Mouse (Mus musculus) limb, embryonic 10.5 days (tissue): ENCODE results near the gene Abcc1. TPM values are rescaled to one million over a fixed set of nuclear protein-coding genes. Genes with fewer than 3 reads are reported as not detected.

ENCODE experiments used
- DNase-seq: peaks from one replicate; pipeline ENCODE4 v3.0.0-alpha.2; 2017; ENCODE audit warnings: low spot score
- H3K27ac ChIP-seq: fragments of 300-500 bp; sonication (generic); 2 replicates; pipeline ENCODE4 v1.5.1; 2016; ENCODE audit warnings: mild to moderate bottlenecking
- H3K27me3 ChIP-seq: fragments of 300-500 bp; sonication (generic); 2 replicates; pipeline ENCODE4 v1.6.1; 2016; ENCODE audit warnings: low read depth, mild to moderate bottlenecking; ENCODE audit not compliant: poor library complexity, severe bottlenecking
- H3K36me3 ChIP-seq: fragments of 300-500 bp; sonication (generic); 2 replicates; pipeline ENCODE4 v1.6.1; 2016; ENCODE audit warnings: mild to moderate bottlenecking, moderate library complexity
- H3K4me1 ChIP-seq: fragments of 300-500 bp; sonication (generic); 2 replicates; pipeline ENCODE4 v1.6.1; 2016
- H3K4me3 ChIP-seq: fragments of 300-500 bp; sonication (generic); 2 replicates; pipeline ENCODE4 v1.5.1; 2016; ENCODE audit warnings: mild to moderate bottlenecking, moderate library complexity
- H3K9me3 ChIP-seq: fragments of 300-500 bp; sonication (generic); replicated peaks from 2 replicates; pipeline ENCODE4 v1.6.1; 2016; ENCODE audit warnings: mild to moderate bottlenecking
- WGBS: fragments of 180-500 bp; shearing (Covaris S2); methylation state at CpG from one replicate; pipeline ENCODE4 v1.1.7; 2016; 5-methylcytosine and 5-hydroxymethylcytosine counted together
- polyA plus RNA-seq: library from polyadenylated mRNA; unstranded; fragments of >200 nt; fragmentation: Nextera tagmentation; extraction: Ambion mirVana; gene quantifications from 2 replicates; pipeline ENCODE4 v1.2.1, GENCODE M21; 2016

Gene Abcc1
- polyA plus RNA-seq, 1 experiment from 2014 or later = 12.3 TPM

DNA sequence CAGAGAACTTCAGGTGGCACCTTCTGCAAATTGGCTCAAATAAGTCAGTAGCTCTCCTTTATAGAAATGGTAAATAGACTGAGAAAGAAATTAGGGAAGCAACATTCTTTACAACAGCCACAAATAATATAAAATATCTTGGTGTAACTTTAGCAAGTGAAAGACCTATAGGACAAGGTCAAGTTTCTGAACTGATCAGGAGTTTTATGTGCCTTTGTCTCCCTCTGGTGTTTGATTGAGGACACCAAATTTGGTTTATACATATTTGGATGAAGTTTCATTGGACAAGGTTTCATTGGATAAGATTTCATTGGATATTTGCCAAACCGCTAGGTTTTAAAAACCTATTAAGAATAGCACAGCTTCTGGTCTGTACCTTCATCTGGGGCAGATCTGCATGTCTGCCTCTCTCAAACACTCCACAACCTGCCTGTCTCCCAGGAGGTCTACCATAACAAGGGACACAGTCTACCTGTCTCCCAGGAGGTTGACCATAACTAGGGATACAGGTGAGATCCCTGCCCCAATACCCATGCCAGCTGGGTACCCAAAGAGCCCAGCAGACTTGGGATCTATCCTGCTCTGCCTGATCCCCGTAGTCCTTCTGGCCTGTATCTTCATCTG, 132.2 kb downstream of the Abcc1 start:
- H3K4me1 ChIP-seq = no peaks in the 10 kb centered on the region
- H3K36me3 ChIP-seq = no peaks in the 10 kb centered on the region
- H3K27ac ChIP-seq = no peak overlapping the region
- H3K9me3 ChIP-seq = no peaks in the 10 kb centered on the region
- no peak for DNase-seq
- 89% methylated on average over 2 of the region's 2 CpGs for WGBS
- H3K4me3 ChIP-seq = no peak overlapping the region
- no peaks in the 10 kb centered on the region for H3K27me3 ChIP-seq

DNA sequence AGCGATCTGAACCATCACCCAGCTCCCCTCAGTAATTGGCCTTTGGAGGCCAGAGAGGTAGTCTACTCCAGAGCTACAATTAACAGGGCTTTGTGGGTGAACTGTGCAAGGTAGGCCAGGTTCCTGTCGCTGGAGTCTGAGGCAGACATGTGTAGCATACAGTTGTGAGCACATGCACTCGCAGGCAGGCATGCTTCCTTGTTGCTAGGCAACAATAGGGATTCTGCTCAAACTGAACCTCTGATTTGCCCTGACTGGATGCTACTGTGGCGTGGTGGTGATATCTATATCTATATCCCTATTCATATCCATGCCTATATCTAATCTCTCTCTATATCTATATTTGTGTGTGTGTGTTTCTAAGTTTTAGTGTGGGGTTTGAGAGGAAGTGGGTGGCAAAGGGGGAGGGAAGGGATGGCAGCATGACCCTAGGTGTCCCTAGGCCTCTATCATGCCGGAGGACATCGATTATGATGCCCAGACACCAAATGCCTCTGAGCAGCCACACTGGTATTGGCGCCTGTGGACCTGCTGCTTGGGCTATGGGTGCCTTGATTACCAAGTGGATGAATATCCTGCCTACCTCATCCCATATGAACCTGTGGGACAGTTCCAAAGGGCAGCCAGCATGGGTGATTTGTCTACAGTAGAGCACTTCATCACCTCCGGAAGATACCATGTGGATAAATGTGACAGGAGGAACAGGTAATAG, 140.4 kb downstream of the Abcc1 start:
- H3K27me3 ChIP-seq = no peaks in the 10 kb centered on the region
- WGBS = 84% methylated on average over 8 of the region's 8 CpGs
- H3K9me3 ChIP-seq = no peaks in the 10 kb centered on the region
- H3K4me3 ChIP-seq = no peak overlapping the region
- H3K27ac ChIP-seq = no peak overlapping the region
- DNase-seq = no peak
- peaks cover 9% of the 10 kb centered on the region for H3K4me1 ChIP-seq
- H3K36me3 ChIP-seq = no peaks in the 10 kb centered on the region

DNA sequence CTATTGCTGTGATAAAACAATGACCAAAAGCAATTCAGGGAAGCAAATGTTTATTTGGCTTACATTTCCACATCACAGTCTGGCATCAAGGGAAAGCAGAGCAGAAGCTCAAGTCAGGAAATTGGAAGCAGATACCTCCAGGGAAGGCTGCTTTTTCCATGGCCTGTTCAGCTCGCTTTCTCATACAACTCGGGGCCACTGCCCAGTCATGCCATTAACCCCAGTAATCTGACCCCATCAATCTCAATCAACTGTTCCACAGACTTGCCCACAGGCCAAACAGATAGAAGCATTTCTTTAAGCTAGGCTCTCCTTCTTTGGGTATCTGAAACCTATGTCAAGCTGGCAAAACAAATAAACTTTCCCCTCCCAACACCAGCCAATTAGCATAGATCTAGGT, 145.1 kb downstream of the Abcc1 start:
- WGBS = 2% methylated on average over 2 of the region's 2 CpGs
- no peak overlapping the region for H3K4me3 ChIP-seq
- no peaks in the 10 kb centered on the region for H3K27me3 ChIP-seq
- no peak for DNase-seq
- no peaks in the 10 kb centered on the region for H3K9me3 ChIP-seq
- no peaks in the 10 kb centered on the region for H3K36me3 ChIP-seq
- H3K27ac ChIP-seq = no peak overlapping the region
- H3K4me1 ChIP-seq = peaks cover 9% of the 10 kb centered on the region

Other genes starting within 250 kb of the Abcc1 start
- 188 and 189 TPM in 2 replicates for gene Nde1, start 198.3 kb upstream of the Abcc1 start, polyA plus RNA-seq
- gene Marf1, start 198.2 kb upstream of the Abcc1 start, polyA plus RNA-seq = 13.7 and 17.0 TPM in 2 replicates
- 0.03 and 0.09 TPM in 2 replicates for gene Myh11, start 70.2 kb upstream of the Abcc1 start, polyA plus RNA-seq
- 138 and 166 TPM in 2 replicates for gene Fopnl, start 44.2 kb upstream of the Abcc1 start, polyA plus RNA-seq
- gene A630010A05Rik, start 200.8 kb downstream of the Abcc1 start, polyA plus RNA-seq = not detected in 2 replicates